Mouse (Mus musculus): ENCODE measurements around the gene Rangap1. TPM values are rescaled to one million over a fixed set of nuclear protein-coding genes. Genes with fewer than 3 reads are reported as not detected.

Rangap1 gene
- total RNA-seq, 1 experiment = 178 TPM

GRCm38 (mm10) chr15:81784762-81785161 lies 39.4 kb upstream of the Rangap1 start:
- DNase-seq (ENCODE audit: low read depth, low spot score) = no peak
- no peaks in the 10 kb centered on the region for H3K9me3 ChIP-seq (ENCODE audit: control insufficient read depth, insufficient read depth, low read depth, low read length)
- no peak overlapping the region for H3K4me3 ChIP-seq (ENCODE audit: insufficient read depth in 1 of 2, low read depth in 1 of 2, low read length in 2 of 2, poor library complexity in 1 of 2, severe bottlenecking in 1 of 2)
- in situ Hi-C loops (cut with MboI; ENCODE audit: low sequenced_read_pairs in 2 of 2, unreplicated experiment in 2 of 2) = no loop called here
- peaks cover 26% of the 10 kb centered on the region; the same call in 1 of the 2 replicates for H3K36me3 ChIP-seq (ENCODE audit: control insufficient read depth, insufficient read depth, low read length, poor library complexity, severe bottlenecking)
- no peak overlapping the region for H3K9ac ChIP-seq (ENCODE audit: insufficient read depth, low read depth, low read length, poor library complexity, severe bottlenecking)
- H3K4me1 ChIP-seq (ENCODE audit: control insufficient read depth in 2 of 2, insufficient read depth in 2 of 2, low read length in 2 of 2, poor library complexity in 1 of 2) = no peaks in the 10 kb centered on the region
- TF ChIP-seq ZC3H11A (IDR thresholded peaks at IDR 0.05; ENCODE audit: borderline replicate concordance, low read depth, low read length) = no peak
- no peak for TF ChIP-seq HCFC1 (IDR thresholded peaks at IDR 0.05; ENCODE audit: borderline replicate concordance, insufficient read depth, low read length)
- no peak for TF ChIP-seq MAFK (IDR thresholded peaks at IDR 0.05; ENCODE audit: insufficient read depth, low read depth, low read length)
- TF ChIP-seq CHD2 (IDR thresholded peaks at IDR 0.05; ENCODE audit: low read depth, low read length) = no peak
- no peak for TF ChIP-seq ZNF384 (IDR thresholded peaks at IDR 0.05; ENCODE audit: low read depth, low read length)
- H3K27ac ChIP-seq (ENCODE audit: insufficient read depth, low read depth, low read length, poor library complexity, severe bottlenecking) = no peak overlapping the region

GRCm38 (mm10) chr15:81781816-81782215 lies 36.5 kb upstream of the Rangap1 start:
- Histone ChIP-seq H3K4me1 (ENCODE audit: control insufficient read depth in 2 of 2, insufficient read depth in 2 of 2, low read length in 2 of 2, poor library complexity in 1 of 2) (no peaks in the 10 kb centered on the region), H3K4me3 (ENCODE audit: insufficient read depth in 1 of 2, low read depth in 1 of 2, low read length in 2 of 2, poor library complexity in 1 of 2, severe bottlenecking in 1 of 2) (no peak overlapping the region), H3K36me3 (ENCODE audit: control insufficient read depth, insufficient read depth, low read length, poor library complexity, severe bottlenecking) (peaks cover 44% of the 10 kb centered on the region), H3K9me3 (ENCODE audit: control insufficient read depth, insufficient read depth, low read depth, low read length) (no peaks in the 10 kb centered on the region), H3K27ac (ENCODE audit: insufficient read depth, low read depth, low read length, poor library complexity, severe bottlenecking) (no peak overlapping the region), H3K9ac (ENCODE audit: insufficient read depth, low read depth, low read length, poor library complexity, severe bottlenecking) (no peak overlapping the region)
- no peak for TF ChIP-seq CHD2 (IDR thresholded peaks at IDR 0.05; ENCODE audit: low read depth, low read length)
- no peak for TF ChIP-seq MAFK (IDR thresholded peaks at IDR 0.05; ENCODE audit: insufficient read depth, low read depth, low read length)
- no peak for TF ChIP-seq ZC3H11A (IDR thresholded peaks at IDR 0.05; ENCODE audit: borderline replicate concordance, low read depth, low read length)
- TF ChIP-seq ZNF384 (IDR thresholded peaks at IDR 0.05; ENCODE audit: low read depth, low read length) = no peak
- no peak for TF ChIP-seq HCFC1 (IDR thresholded peaks at IDR 0.05; ENCODE audit: borderline replicate concordance, insufficient read depth, low read length)
- in situ Hi-C loops (cut with MboI; ENCODE audit: low sequenced_read_pairs in 2 of 2, unreplicated experiment in 2 of 2) = no loop called here
- no peak for DNase-seq (ENCODE audit: low read depth, low spot score)

GRCm38 (mm10) chr15:81776631-81777422 lies 31.5 kb upstream of the Rangap1 start:
- TF ChIP-seq MAFK (IDR thresholded peaks at IDR 0.05; ENCODE audit: insufficient read depth, low read depth, low read length) (no peak), ZC3H11A (IDR thresholded peaks at IDR 0.05; ENCODE audit: borderline replicate concordance, low read depth, low read length) (no peak), CHD2 (IDR thresholded peaks at IDR 0.05; ENCODE audit: low read depth, low read length) (no peak), ZNF384 (IDR thresholded peaks at IDR 0.05; ENCODE audit: low read depth, low read length) (no peak), HCFC1 (IDR thresholded peaks at IDR 0.05; ENCODE audit: borderline replicate concordance, insufficient read depth, low read length) (no peak)
- in situ Hi-C loops (cut with MboI; ENCODE audit: low sequenced_read_pairs in 2 of 2, unreplicated experiment in 2 of 2) = no loop called here
- DNase-seq (ENCODE audit: low read depth, low spot score) = no peak
- Histone ChIP-seq H3K36me3 (ENCODE audit: control insufficient read depth, insufficient read depth, low read length, poor library complexity, severe bottlenecking) (peaks cover 54% of the 10 kb centered on the region), H3K4me1 (ENCODE audit: control insufficient read depth in 2 of 2, insufficient read depth in 2 of 2, low read length in 2 of 2, poor library complexity in 1 of 2) (no peaks in the 10 kb centered on the region), H3K9me3 (ENCODE audit: control insufficient read depth, insufficient read depth, low read depth, low read length) (no peaks in the 10 kb centered on the region), H3K9ac (ENCODE audit: insufficient read depth, low read depth, low read length, poor library complexity, severe bottlenecking) (no peak overlapping the region), H3K4me3 (ENCODE audit: insufficient read depth in 1 of 2, low read depth in 1 of 2, low read length in 2 of 2, poor library complexity in 1 of 2, severe bottlenecking in 1 of 2) (no peak overlapping the region), H3K27ac (ENCODE audit: insufficient read depth, low read depth, low read length, poor library complexity, severe bottlenecking) (no peak overlapping the region)

DNA sequence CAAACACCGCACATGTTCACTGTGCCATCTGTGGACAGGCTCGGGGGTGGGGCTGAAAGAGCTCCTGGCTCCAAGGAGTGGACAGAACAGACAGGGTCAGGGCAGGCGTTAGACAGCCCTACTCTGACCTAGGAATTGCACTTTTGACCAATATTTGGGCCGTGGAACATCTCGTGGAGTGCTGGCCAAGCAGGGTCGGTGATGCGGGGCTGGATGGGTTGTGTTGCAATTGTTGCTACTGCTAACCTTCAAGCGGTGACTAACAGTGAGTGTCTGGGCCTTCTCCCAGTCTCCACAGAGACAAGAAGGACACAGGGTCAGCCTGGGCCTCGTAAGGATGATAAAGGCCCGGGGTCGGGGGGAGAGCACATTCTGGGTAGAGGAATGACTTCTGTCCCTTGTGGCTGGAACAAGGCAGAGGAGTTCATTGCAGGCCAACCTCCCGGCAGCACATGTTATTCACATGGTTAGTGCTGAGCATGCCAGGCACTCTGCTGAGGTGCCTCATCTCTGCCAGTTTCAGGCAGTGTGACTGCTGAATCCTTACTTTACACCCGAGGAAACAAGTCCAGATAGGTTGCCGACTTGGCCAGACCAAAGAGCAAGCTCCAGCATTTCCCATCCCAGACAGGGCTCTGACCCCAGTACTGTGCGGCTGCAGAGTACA lies 29.3 kb upstream of the Rangap1 start:
- in situ Hi-C loops (cut with MboI; ENCODE audit: low sequenced_read_pairs in 2 of 2, unreplicated experiment in 2 of 2) = no loop called here
- peaks cover 45% of the 10 kb centered on the region for H3K36me3 ChIP-seq (ENCODE audit: control insufficient read depth, insufficient read depth, low read length, poor library complexity, severe bottlenecking)

More for the DNA sequence above, 29.3 kb upstream of the Rangap1 start:
- Histone ChIP-seq H3K9ac (ENCODE audit: insufficient read depth, low read depth, low read length, poor library complexity, severe bottlenecking) (no peak overlapping the region), H3K4me3 (ENCODE audit: insufficient read depth in 1 of 2, low read depth in 1 of 2, low read length in 2 of 2, poor library complexity in 1 of 2, severe bottlenecking in 1 of 2) (no peak overlapping the region), H3K9me3 (ENCODE audit: control insufficient read depth, insufficient read depth, low read depth, low read length) (no peaks in the 10 kb centered on the region), H3K27ac (ENCODE audit: insufficient read depth, low read depth, low read length, poor library complexity, severe bottlenecking) (no peak overlapping the region), H3K4me1 (ENCODE audit: control insufficient read depth in 2 of 2, insufficient read depth in 2 of 2, low read length in 2 of 2, poor library complexity in 1 of 2) (no peaks in the 10 kb centered on the region)
- no peak for TF ChIP-seq HCFC1 (IDR thresholded peaks at IDR 0.05; ENCODE audit: borderline replicate concordance, insufficient read depth, low read length)
- TF ChIP-seq ZC3H11A (IDR thresholded peaks at IDR 0.05; ENCODE audit: borderline replicate concordance, low read depth, low read length) = no peak
- TF ChIP-seq MAFK (IDR thresholded peaks at IDR 0.05; ENCODE audit: insufficient read depth, low read depth, low read length) = no peak
- TF ChIP-seq ZNF384 (IDR thresholded peaks at IDR 0.05; ENCODE audit: low read depth, low read length) = no peak
- no peak for DNase-seq (ENCODE audit: low read depth, low spot score)
